Mouse (Mus musculus) MEL (cell line): Measurements from ENCODE around the gene Prss40.

ENCODE experiments used
- CTCF ChIP-seq, 3 experiments: IDR thresholded peaks in 2 of 3; conservative IDR thresholded peaks in 1 of 3; 2 replicates each; pipeline ENCODE4 v1.5.1; 2011 to 2012; ENCODE audit warnings: low read length in 3 of 3, low read depth in 2 of 3, mild to moderate bottlenecking in 2 of 3, improper control_type of control experiment in 1 of 3, inconsistent platforms in 1 of 3, mixed read lengths in 1 of 3, moderate library complexity in 1 of 3; ENCODE audit not compliant: control insufficient read depth in 1 of 3, insufficient read depth in 1 of 3, poor library complexity in 1 of 3, severe bottlenecking in 1 of 3
- EP300 ChIP-seq, 2 experiments: IDR thresholded peaks; 2 replicates each; pipeline ENCODE4 v1.6.1; 2011; ENCODE audit warnings: improper control_type of control experiment in 2 of 2, low read length in 2 of 2, low read depth in 1 of 2, mild to moderate bottlenecking in 1 of 2
- GABPA ChIP-seq: IDR thresholded peaks from 2 replicates; pipeline ENCODE4 v1.6.1; 2012; ENCODE audit warnings: low read depth, mild to moderate bottlenecking, inconsistent platforms, low read length, improper control_type of control experiment, moderate library complexity
- GATA1 ChIP-seq: IDR thresholded peaks from 2 replicates; pipeline ENCODE4 v1.6.1; 2011; ENCODE audit warnings: low read depth, low read length, improper control_type of control experiment
- JUND ChIP-seq: IDR thresholded peaks from 2 replicates; pipeline ENCODE4 v1.6.1; 2011; ENCODE audit warnings: low read depth, mild to moderate bottlenecking, improper control_type of control experiment, low read length
- MAX ChIP-seq: IDR thresholded peaks from 2 replicates; pipeline ENCODE4 v1.6.1; 2011; ENCODE audit warnings: low read length, improper control_type of control experiment
- NRF1 ChIP-seq: IDR thresholded peaks from 2 replicates; pipeline ENCODE4 v1.6.1; 2014; ENCODE audit warnings: low read depth, mild to moderate bottlenecking, inconsistent platforms, low read length, improper control_type of control experiment, moderate library complexity; ENCODE audit not compliant: poor library complexity, insufficient read depth, severe bottlenecking
- POLR2A ChIP-seq, 2 experiments: IDR thresholded peaks; 2 replicates each; pipeline ENCODE4 v1.6.1; 2011 to 2012; ENCODE audit warnings: low read length in 2 of 2, mild to moderate bottlenecking in 2 of 2, control low read depth in 1 of 2, improper control_type of control experiment in 1 of 2, low read depth in 1 of 2, moderate library complexity in 1 of 2; ENCODE audit not compliant: control insufficient read depth in 1 of 2, insufficient read depth in 1 of 2, poor library complexity in 1 of 2
- TAL1 ChIP-seq: IDR thresholded peaks from 2 replicates; pipeline ENCODE4 v1.6.1; 2012; ENCODE audit warnings: mild to moderate bottlenecking, inconsistent platforms, low read length, moderate library complexity, mixed read lengths
- TCF12 ChIP-seq: IDR thresholded peaks from 2 replicates; pipeline ENCODE4 v1.6.1; 2014; ENCODE audit warnings: low read depth, mild to moderate bottlenecking, inconsistent platforms, low read length, improper control_type of control experiment, moderate library complexity
- ZC3H11A ChIP-seq: IDR thresholded peaks from 2 replicates; pipeline ENCODE4 v1.6.1; 2012; ENCODE audit warnings: low read depth, mild to moderate bottlenecking, inconsistent platforms, low read length, improper control_type of control experiment
- ZKSCAN1 ChIP-seq: IDR thresholded peaks from 2 replicates; pipeline ENCODE4 v1.6.1; 2012; ENCODE audit warnings: low read depth, mild to moderate bottlenecking, inconsistent platforms, low read length, improper control_type of control experiment, moderate library complexity
- ZNF384 ChIP-seq: IDR thresholded peaks from 2 replicates; pipeline ENCODE4 v1.6.1; 2012; ENCODE audit warnings: low read depth, mild to moderate bottlenecking, inconsistent platforms, low read length, improper control_type of control experiment

DNA sequence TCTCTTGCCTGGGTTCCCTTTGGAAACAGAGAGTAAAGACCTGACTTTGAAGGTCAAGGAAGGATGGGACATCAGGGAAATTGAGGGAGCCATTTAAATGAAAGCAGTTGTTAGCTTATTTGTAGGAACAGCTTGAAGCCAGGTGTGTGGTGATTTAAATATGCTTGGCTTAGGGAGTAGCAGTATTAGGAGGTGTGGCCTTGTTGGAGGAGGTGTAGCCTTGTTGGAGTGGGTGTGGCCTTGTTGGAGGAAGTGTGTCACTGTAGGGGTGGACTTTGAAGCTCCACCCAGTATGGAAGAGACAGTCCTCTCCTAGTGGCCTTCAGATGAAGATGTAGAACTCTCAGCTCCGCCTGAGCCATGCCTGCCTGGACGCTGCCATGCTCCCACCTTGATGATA lies 9.1 kb upstream of the Prss40 start:
- TF ChIP-seq JUND: no peak
- no peak for TF ChIP-seq CTCF (IDR thresholded peaks at IDR 0.05 in 2 of 3, conservative IDR thresholded peaks at IDR 0.05 in 1 of 3; ENCODE audit: control insufficient read depth in 1 of 3, insufficient read depth in 1 of 3, low read depth in 2 of 3, low read length in 3 of 3, poor library complexity in 1 of 3, severe bottlenecking in 1 of 3)
- TF ChIP-seq MAX: no peak
- no peak for TF ChIP-seq POLR2A (IDR thresholded peaks at IDR 0.05; ENCODE audit: control insufficient read depth in 1 of 2, insufficient read depth in 1 of 2, low read depth in 1 of 2, low read length in 2 of 2, poor library complexity in 1 of 2)
- TF ChIP-seq ZC3H11A: no peak
- TF ChIP-seq TCF12: no peak
- TF ChIP-seq GATA1: no peak
- no peak for TF ChIP-seq GABPA
- TF ChIP-seq TAL1: no peak
- TF ChIP-seq ZKSCAN1: no peak
- TF ChIP-seq EP300 (IDR thresholded peaks at IDR 0.05; ENCODE audit: low read depth in 1 of 2, low read length in 2 of 2): no peak
- no peak for TF ChIP-seq NRF1
- TF ChIP-seq ZNF384: no peak
